Mouse (Mus musculus) olfactory bulb, adult 2 months (tissue): Measurements from ENCODE around the gene Unc5a.

Experiments used
- CTCF ChIP-seq: fragments of 200-500 bp; IDR thresholded peaks from 2 replicates; pipeline ENCODE4 v1.5.1; 2012; ENCODE audit warnings: low read depth, mild to moderate bottlenecking, low read length, moderate library complexity; ENCODE audit not compliant: insufficient read depth
- POLR2A ChIP-seq: fragments of 200-500 bp; IDR thresholded peaks from 2 replicates; pipeline ENCODE4 v1.6.1; 2012; ENCODE audit warnings: mild to moderate bottlenecking, low read depth, low read length, moderate library complexity; ENCODE audit not compliant: insufficient read depth

DNA sequence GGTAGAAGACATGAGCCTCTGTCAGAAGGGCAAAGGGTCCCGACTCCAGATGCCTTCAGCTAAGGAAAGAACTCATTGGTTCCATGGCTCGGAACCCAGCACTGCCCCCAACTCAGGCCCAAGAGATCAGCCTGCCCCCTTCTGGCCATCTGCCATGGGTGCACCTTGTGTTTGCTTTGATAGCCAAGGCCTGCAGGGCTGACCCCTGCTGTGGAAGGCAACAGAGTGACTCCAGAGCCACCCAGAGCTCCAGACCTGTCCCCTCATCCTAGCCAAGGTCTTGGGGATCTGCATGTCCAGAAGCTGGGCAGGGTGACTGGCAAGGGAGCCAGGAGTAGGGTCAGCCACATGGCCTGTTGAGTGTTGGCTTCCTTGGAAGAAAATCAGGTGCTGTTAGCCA, 34.4 kb downstream of the Unc5a start:
- TF ChIP-seq CTCF (no peak), POLR2A (no peak)
